Mouse (Mus musculus) thymus, postnatal 25 days (tissue): ENCODE measurements around the gene Hist1h2bc.
A peak's percentile ranks its signal among the peaks of the same experiment; 100 is the strongest.
"Not testable (repeated sequence)": the region's sequence is repeated elsewhere in the genome, so short reads cannot be mapped to it uniquely, and the experiment has no call there.

Experiments
- DNase-seq: peaks from one replicate; pipeline ENCODE4 v3.0.0; 2022

The Hist1h2bc gene

GRCm38 (mm10) chr13:23683755-23684281 is at the start of gene Hist1h2bc, which contains the start of gene Hist1h2ac:
Hist1h2bc (plus strand) TSS chr13:23684199.
Hist1h2ac (minus strand) TSS chr13:23683948.
- peak; percentile 86 for DNase-seq

DNA sequence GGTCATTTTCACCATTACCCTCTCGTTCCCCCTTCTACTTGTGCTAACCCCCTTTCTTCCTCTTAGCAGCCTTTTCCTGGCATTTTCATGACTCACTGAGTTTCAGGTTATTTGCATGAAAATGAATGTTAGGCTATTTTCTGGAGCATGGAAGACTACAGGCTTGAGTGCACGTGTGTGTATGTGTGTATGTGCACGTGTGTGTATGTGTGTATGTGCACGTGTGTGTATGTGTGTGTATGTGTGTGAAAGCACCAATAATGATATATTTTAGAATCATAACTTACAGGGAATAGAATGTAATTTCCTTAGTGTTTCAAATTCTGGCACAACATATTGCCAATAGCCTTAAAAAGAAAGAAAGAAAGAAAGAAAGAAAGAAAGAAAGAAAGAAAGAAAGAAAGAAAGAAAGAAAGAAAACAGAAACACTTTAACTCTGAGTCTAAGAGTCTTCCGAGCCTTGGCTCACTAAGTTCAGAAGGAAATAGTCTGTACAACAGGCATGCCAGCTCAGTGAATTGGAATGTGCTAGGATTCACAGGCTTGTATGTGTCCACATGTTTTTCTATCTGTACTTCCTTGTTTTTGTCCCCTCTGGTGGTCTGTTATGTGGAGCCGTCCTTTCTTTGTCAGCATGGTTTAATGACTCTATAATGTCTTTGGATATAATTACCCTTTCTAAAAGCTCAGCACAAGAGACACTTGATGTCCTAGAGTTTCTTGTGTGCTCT is 24.2 kb upstream of the Hist1h2bc start:
- DNase-seq, result no peak

DNA sequence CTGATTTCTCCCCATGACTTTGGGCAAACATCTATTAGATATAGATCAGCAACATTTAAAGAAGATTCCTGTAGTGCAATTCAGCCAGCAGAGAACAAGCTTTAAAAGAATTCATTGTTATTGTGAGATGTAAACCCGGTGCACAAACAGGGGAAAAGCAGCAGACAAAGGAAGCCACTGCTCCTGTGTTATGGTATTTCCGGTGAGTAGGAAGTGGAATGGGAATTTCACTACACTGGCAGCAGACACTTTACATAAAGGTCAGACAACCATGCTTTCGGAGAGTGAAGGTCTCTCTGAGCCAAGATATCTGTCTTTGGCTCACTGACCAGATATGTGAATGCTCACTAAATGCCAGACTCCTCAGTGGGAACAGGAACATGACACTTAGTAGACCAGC is 21.5 kb upstream of the Hist1h2bc start:
- DNase-seq, result no peak

- DNase-seq, result no peak
Measured at GRCm38 (mm10) chr13:23681990-23682582, 1.9 kb upstream of the Hist1h2bc start.

DNA sequence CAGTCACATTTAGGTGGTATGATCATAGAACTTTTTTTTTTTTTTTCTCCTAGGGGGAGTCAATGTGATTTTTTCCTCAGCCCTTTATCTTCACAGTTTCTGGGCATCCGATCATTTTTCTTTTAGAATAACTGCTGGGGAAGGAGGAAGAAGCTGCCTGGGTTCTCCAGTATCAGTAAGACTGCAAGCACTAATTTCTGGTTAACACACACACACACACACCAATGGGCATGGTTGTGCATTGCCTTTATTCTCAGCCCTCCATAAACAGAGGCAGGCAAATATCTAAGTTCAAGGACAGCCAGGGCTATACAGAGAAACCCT is 1.4 kb upstream of the Hist1h2bc start:
- DNase-seq, result no peak

DNA sequence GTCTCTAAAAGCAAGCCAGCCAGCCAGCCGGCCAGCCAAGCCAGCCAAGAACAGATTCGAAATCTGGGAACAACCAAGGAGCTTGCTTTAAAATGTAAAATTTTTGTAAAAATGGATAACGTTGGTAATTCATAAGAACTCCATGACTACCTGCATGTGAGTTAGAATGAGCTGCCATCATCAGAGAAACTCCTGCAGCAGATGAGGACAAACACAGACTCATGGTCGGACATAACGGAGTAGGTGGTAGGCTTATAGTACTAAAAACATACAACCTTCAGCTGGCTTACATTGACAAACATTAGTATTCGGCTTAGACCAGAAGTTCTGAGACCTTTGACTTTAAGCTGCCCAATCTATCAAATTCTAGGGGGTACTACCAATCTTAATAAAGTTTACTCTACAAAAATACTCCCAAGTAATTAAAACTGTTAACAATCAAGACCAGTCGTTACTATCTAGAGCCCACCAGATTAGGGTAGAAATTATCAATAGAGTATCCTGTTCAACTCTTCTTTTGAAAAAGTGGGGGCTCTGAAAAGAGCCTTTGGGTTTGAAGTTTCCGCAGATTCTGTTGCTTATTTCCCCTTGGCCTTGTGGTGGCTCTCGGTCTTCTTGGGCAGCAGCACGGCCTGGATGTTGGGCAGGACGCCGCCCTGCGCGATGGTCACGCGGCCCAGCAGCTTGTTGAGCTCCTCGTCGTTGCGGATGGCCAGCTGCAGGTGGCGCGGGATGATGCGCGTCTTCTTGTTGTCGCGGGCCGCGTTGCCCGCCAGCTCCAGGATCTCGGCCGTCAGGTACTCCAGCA is 848 bp upstream of the Hist1h2bc start:
- not testable (repeated sequence) for DNase-seq

- DNase-seq, result peak; percentile 52
Measured at GRCm38 (mm10) chr13:23684295-23684945, 421 bp downstream of the Hist1h2bc start.

DNA sequence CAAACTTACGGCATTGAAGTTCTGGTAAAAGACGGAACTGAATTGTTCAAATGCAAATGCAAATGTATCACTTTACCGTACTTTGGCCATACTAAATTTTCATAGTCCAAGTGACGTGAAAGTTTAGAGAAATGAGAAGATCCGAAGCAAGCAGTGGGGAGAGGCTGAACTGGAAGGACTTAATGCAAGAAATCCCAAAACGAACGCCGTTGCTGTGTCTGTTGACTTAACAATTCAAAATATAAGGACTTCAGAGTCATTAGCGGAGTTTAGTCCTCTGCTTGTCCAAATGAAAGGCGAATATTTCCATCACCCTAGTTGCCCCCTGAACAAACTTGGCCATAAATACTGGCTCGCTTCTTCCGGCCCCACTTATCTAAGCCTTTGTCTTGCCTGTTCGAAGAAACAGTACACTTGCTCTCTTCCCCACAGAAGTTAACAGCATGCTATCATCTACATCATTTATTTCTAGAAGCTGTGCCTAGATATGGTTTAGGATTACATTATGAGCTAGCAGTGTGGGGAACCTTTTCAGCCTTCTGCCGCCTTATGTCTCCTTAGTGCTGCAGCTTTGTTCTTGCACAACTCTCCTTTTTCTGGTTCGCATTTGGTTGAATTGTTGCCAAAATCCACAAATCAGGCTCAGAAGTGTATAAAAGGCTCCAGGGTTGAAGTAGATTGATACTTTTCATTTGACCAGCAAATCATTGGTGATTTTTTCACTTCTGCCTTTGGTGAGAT is 1.3 kb downstream of the Hist1h2bc start:
- peak; percentile 30 for DNase-seq

DNA sequence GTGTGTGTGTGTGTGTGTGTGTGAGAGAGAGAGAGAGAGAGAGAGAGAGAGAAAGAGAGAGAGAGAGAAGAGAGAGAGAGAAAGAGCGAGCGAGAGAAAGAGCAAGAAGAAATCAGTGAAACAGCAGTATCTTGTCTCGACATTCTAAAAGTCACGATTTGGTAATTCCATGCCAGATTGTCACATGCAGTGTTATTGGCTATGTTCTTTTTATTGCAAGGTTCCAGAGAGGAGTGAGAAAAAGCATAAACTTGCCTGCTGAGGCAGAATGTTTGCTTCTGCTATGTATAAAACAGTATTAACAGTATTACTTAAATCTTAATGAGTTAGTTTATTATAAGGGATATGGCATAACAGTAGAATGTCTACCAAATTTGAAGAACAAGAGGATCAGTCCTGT is 2.0 kb downstream of the Hist1h2bc start:
- no peak for DNase-seq

GRCm38 (mm10) chr13:23687181-23687580 is 3.2 kb downstream of the Hist1h2bc start:
- no peak for DNase-seq

GRCm38 (mm10) chr13:23687907-23688306 is 3.9 kb downstream of the Hist1h2bc start:
- no peak for DNase-seq

- no peak for DNase-seq
Measured at GRCm38 (mm10) chr13:23688956-23689355, 5.0 kb downstream of the Hist1h2bc start.

- DNase-seq, result no peak
Measured at GRCm38 (mm10) chr13:23689459-23689858, 5.5 kb downstream of the Hist1h2bc start.

GRCm38 (mm10) chr13:23693856-23694440 is 9.9 kb downstream of the Hist1h2bc start:
- no peak for DNase-seq

DNA sequence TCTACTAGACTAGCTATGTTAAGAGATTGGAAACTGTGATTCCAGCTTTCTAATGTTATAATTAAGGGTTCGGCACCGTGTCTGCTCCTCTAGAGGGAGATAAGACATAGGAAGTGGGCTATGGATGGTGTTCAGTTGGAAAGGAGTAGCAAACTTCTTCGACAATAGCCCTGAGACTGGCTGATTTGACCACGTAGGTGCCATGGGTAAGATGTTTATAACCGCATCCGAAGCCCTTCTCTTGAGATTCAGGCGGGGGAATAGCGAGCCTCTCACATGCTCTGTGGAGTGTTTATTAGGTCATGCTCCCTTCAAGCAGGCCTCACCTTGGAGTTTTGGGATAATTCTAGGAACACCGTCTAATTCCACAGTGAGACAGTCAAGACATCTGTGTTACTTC is 11.0 kb downstream of the Hist1h2bc start:
- no peak for DNase-seq

DNA sequence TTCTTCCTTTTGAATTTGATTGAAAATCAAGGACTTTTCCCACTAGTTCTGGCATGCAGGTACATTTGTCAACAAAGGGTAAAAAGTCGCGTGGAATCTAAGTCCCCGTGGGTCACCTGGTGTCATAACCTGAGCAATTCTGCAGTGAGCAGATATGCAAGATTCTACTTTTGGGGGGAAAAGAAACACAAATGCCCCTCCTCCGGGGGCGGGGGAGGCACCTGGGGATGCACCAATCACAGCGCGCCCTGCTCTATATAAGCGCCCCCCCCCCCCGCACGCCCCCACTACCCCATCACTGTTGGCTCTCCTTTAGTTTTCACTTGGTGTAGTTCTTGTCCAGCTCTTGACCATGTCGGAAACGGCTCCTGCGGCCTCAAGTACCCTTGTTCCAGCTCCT is 11.5 kb downstream of the Hist1h2bc start, which contains the start of gene Hist1h1t:
Hist1h1t (plus strand) TSS at position 301 of the 400 bp plus-strand sequence.
- no peak for DNase-seq

- DNase-seq, result no peak
Measured at GRCm38 (mm10) chr13:23696061-23696474, 12.1 kb downstream of the Hist1h2bc start.

DNA sequence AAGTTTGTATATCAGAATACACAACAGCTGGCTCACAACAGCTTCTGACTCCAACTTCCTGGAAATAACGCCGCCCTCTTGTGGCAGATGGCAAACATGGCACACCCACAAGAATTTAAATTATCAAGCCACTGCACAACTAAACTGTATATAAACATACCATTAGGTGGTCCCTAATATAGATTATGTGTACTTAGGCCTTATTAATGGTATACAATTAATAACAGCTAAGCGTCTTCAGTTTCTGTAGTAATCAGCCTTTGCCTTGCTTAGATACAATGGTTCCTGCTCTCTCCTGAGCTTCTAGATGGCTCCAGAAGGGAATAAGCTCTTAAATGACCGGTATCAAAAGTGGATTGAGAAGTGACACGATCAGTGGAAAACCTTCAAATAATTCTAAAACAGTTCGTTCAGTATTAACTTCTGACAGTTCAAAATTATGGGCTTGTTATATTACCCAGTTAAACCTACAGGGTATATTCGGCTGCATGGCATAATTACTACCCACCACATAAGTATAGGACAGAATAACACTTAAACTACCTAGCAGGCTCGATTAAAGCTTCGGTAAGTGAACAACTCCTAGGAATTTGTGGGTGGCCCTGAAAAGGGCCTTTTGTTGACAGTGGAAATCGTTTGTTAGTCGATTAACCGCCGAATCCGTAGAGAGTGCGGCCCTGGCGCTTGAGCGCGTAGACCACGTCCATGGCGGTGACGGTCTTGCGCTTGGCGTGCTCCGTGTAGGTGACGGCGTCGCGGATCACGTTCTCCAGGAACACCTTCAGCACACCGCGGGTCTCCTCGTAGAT is 13.7 kb downstream of the Hist1h2bc start:
- DNase-seq, result peak; percentile 75

DNA sequence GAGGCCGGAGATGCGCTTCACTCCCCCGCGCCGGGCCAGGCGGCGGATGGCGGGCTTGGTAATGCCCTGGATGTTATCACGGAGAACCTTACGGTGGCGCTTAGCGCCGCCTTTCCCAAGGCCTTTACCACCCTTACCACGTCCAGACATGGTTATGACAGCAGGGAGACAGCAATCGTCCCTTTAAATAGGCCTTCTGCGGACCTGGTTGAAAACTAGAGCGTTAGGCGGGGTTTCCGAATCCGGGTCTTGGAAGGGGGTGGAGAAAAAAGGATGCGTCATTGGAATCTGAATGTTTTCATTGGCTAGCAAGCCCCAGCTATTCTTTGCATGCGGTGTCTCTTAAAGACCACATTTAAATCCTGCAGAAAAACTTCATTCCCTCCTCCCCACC is 14.3 kb downstream of the Hist1h2bc start, which contains the start of gene Hist1h4c:
Hist1h4c (minus strand) TSS at position 155 of the 394 bp plus-strand sequence.
- DNase-seq, result peak; percentile 100

DNA sequence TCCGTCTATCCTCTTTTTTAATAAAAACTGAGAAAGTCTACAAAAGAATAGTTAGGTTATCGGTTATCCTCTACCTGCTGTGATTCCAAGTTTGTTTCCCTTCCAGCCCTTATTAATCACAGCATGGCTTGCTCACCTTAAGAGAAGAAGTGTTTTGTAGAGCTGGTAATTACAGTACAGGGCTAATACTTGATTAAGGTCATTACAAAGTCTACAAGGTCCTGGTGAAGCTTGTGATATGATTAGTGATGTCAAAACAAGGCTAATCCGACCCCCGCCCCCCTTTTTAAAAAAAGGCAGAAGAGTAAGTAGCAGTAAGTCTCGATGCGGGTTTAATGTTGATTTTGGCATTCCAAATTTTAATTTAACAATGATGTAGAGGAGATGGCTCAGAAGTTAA is 15.0 kb downstream of the Hist1h2bc start:
- no peak for DNase-seq

DNA sequence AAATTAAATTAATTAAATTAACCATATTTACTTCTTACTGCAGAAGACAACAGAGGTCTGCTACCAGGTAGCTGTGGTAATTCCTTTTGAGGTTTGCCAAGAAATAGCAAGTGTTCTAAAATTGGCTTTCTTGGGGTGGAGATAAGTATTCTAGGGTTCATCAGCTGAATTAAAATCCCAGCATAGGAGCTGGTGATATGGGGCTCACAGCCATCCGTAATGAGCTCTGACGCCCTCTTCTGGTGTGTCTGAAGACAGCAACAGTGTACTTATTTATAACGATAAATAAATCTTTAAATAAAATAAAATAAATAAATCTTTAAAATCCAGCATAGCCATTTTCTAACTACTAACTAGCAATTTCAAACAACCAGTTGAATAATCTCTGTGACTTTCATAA is 15.8 kb downstream of the Hist1h2bc start:
- no peak for DNase-seq
